Mouse (Mus musculus): ENCODE measurements at regions not wholly inside any gene's neighbourhood (a gene's known extent, or its start where the extent isn't known, plus 50 kb on each side); places are given as distances from the start of the nearest gene placed in this dataset.
A peak's percentile ranks its signal among the peaks of the same experiment; 100 is the strongest.

DNA sequence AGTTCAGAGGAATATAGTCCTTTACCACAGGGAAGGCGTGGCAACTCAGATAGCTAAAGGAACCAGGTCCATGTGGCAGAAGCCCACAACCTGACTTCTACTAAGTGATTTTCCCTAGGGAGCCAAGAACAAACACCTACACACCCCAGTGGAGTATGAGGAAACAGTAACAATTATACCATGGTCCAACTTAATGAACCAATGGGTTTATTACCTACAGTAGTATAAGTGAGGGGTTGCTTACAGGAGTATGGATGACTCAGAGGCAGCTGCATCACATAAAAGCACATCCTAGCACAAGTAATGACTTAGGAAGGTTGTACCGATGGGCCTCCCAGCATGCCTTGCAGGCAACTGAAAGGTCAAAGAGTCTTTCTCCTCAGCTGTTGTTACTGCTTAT is 98.7 kb upstream of the Cul1 start:
- DNase-seq (ENCODE audit: low spot score in 2 of 2), result no peak

- no peak for DNase-seq (ENCODE audit: low spot score in 2 of 2)
Observed at GRCm38 (mm10) chr6:47355500-47355899, 97.7 kb upstream of the Cul1 start.

DNA sequence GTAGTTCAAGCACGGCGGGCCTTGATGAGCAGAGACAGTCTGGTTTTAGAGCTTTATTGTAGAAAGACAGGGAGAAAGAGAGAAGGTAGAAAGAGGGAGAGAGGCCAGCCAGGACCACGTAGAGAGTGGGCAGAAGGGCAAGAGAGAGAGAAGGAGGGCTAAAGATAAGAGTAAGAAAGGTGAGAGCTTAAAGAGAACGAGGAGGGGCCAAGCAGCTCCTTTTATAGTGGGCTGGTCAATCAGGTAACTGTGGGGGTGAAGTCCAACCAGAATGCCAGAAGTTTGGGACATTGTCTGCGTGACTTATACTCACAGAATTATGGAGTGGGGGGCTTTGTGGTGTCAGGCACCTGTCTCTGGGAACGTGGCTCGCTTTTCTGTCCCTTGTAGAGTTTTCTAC is 96.7 kb upstream of the Cul1 start:
- no peak for DNase-seq (ENCODE audit: low spot score in 2 of 2)

- no peak for DNase-seq (ENCODE audit: low spot score in 2 of 2)
Observed at GRCm38 (mm10) chr6:47358686-47359085, 94.5 kb upstream of the Cul1 start.

DNA sequence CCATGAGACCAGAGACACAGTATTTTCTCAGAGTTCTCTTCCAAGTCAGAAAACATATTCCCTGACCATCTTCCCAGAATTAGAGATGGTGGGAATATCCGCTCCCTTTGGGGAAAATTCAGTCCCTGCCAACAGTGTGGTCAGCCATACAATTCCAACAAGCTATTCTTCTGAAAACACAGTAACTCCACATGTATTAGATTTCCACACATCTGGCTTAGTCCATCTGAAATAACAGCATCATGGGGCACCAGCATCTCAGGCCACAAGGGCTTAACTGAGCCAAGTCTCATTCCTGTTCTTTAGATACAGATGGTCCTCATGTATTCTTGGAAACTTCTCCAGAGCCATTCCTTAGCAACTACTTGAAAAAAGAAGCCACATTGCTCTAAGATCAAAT is 89.2 kb upstream of the Cul1 start:
- DNase-seq (ENCODE audit: low spot score in 2 of 2), result no peak

- DNase-seq (ENCODE audit: low spot score in 2 of 2), result no peak
Observed at GRCm38 (mm10) chr6:47364556-47364955, 88.6 kb upstream of the Cul1 start.

DNA sequence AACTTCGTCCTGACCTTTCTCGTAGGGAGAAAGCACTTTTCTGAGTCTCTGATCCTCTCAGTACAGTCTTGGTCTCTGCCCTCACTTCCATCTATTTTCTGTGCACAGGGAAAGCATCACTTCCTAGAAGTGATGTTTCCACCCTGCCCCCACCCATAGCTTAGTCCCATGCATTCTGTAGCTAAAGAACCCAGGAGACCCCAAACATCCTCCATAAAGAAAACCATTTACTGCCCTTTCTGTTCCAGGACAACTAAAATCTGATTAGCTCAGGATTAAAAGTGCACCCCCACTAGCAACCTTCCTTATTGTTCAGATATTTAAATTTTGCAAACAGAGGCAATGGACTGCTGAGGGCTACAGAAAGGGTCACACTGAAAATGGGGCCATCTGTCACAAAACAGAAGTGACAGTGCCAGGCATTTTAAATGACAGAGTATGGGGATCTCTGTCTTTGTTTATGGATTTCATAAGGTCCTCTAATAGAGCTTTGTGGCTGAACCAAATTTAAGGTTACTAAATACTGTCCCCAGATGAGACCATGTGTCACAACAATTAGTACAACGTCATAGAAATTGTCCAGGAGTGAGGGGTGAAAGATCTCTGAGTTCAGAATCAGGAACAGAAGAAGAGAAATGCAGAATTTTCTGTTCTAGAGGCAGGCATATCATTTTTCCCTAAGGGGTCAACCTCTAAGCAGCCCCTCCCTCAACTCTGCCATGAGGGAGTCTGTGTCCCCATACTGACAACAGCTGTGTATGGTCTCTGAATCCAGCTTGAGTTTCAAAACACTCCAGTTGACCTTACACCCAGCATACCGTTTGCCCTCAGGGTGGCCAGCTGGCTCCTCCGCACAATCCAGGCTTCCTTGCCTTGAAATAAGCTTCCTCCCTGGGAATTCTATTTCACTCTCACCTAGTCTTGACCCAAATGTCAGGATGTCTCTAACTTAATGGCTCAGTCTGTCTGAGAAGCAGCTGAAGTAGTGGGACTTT is 87.2 kb upstream of the Cul1 start:
- DNase-seq (ENCODE audit: low spot score in 2 of 2), result no peak

- DNase-seq (ENCODE audit: low spot score in 2 of 2), result no peak
Observed at GRCm38 (mm10) chr6:47367461-47367860, 85.7 kb upstream of the Cul1 start.

GRCm38 (mm10) chr6:47375705-47376104 is 77.5 kb upstream of the Cul1 start:
- DNase-seq (ENCODE audit: low spot score in 2 of 2), result no peak

GRCm38 (mm10) chr6:47381451-47381850 is 71.7 kb upstream of the Cul1 start:
- no peak for DNase-seq (ENCODE audit: low spot score in 2 of 2)

- DNase-seq (ENCODE audit: low spot score in 2 of 2), result no peak
Observed at GRCm38 (mm10) chr6:47386550-47386949, 66.6 kb upstream of the Cul1 start.

DNA sequence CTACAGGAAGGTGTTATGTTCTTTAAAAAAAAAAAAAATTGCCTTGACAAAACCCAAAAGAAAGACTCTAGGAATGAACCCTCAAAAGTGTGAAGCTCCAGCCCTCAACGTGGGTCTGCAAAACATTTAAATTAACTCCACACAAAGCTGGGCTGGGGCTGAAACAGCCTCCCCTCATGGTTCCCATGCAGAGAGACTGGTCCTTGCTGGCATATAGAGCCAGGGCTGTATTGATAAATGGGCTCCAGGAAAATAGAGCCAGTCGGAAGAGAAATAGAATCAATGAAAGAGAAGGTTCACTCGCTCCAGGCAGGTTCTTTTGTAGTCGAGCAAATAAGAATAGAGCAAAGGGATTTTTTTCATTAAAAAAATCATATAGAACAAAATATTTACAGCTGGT is 63.3 kb upstream of the Cul1 start:
- no peak for DNase-seq (ENCODE audit: low spot score in 2 of 2)

- DNase-seq (ENCODE audit: low spot score in 2 of 2), result peak; percentile 43 to 50
Observed at GRCm38 (mm10) chr6:47390436-47391002, 62.7 kb upstream of the Cul1 start.

DNA sequence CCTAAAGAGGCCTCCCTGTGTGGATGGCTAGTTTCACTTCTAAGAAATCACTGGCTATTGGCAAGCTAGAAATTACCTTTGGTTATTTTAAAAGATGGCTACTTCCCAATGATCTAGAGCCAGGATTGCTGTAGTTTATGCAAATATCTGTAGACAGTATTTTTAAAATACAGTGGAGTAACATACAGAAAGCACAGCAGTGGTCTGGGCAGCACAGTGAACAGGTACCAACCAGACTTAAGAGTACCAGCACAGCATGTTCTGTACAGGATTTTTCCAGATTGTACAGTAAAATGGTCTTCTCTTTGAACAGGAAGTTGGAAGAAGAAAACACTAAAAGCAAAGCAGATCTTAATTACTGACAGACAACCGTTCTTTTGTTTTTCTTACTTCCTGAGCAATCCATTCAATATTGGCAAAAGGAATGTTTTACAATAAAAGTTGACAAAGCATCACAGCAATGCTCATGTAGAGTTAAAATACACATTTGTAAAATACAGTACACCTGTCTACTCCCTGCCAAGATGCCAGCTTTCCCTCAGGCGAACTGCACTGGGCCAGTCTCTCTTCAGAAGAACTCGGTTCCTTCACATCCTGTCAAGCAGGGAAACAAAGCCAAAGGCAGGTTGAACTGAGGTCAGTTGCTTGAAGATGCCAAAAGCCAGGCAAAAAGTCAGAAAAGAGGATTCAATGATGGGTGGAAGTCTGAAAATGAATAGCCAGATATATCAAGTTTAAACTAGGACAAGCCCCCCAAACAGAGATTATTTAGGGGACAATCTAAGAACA is 62.0 kb upstream of the Cul1 start:
- DNase-seq (ENCODE audit: low spot score in 2 of 2), result no peak

GRCm38 (mm10) chr6:47395465-47396337 is 57.5 kb upstream of the Cul1 start:
- DNase-seq (ENCODE audit: low spot score in 2 of 2), result no peak

Measured in frontal cortex, postnatal 10 days (tissue).